Comparison of ENCODE assay signal across 13 mouse cellular contexts in genomic region chr10:88372436-88372835, GRCm38 (mm10).
"Had no signal": no experiment of that assay in that cellular context is flagged by ENCODE, and none has a peak within 500 bp of the region (broad histone marks: within the 10 kb centered on the region; RNA-seq: fewer than 3 reads in every experiment).

No protein-coding gene starts in this region.

- ATAC-seq: hindbrain, embryonic 16.5 days; inflammation-experienced regulatory T-cells, adult 6 months; intestine, embryonic 15.5 days; liver, embryonic 12.5 days had no signal

- DNase-seq: gastrocnemius, postnatal 25 days; heart, adult 2 months; heart, postnatal 14 days; kidney, adult 11 months; kidney, adult 9 months; kidney, postnatal 14 days; layer of hippocampus, adult 9-11 months; layer of hippocampus, postnatal 36 days; left cerebral cortex, postnatal 4 days had no signal
